Mouse (Mus musculus) forebrain, embryonic 13.5 days (tissue): ENCODE data around the gene Catsperd. TPM values are rescaled to one million over a fixed set of nuclear protein-coding genes. Genes with fewer than 3 reads are reported as not detected.

Experiments
- ATAC-seq: fragments of 200-750 bp; cut with Nextera tagmentation; 2 replicates; pipeline ENCODE4 v1.8.0; 2017
- H3K27ac ChIP-seq: fragments of 300-500 bp; sonication (generic); 2 replicates; pipeline ENCODE4 v1.5.1; 2015; ENCODE audit warnings: inconsistent platforms, mild to moderate bottlenecking, moderate library complexity
- H3K27me3 ChIP-seq: fragments of 300-500 bp; sonication (generic); 2 replicates; pipeline ENCODE4 v1.6.1; 2015; ENCODE audit warnings: mild to moderate bottlenecking, inconsistent platforms
- H3K36me3 ChIP-seq: fragments of 300-500 bp; sonication (generic); 2 replicates; pipeline ENCODE4 v1.6.1; 2015; ENCODE audit warnings: mild to moderate bottlenecking, inconsistent platforms; ENCODE audit not compliant: poor library complexity, severe bottlenecking
- H3K4me1 ChIP-seq: fragments of 300-500 bp; sonication (generic); 2 replicates; pipeline ENCODE4 v1.6.1; 2015; ENCODE audit warnings: inconsistent platforms
- H3K4me2 ChIP-seq: fragments of 300-500 bp; sonication (generic); 2 replicates; pipeline ENCODE4 v1.6.1; 2015; ENCODE audit warnings: inconsistent platforms, mild to moderate bottlenecking, moderate library complexity
- H3K4me3 ChIP-seq: fragments of 300-500 bp; sonication (generic); 2 replicates; pipeline ENCODE4 v1.5.1; 2015; ENCODE audit warnings: mild to moderate bottlenecking, inconsistent platforms
- H3K9ac ChIP-seq: fragments of 300-500 bp; sonication (generic); 2 replicates; pipeline ENCODE4 v1.6.1; 2015; ENCODE audit warnings: mild to moderate bottlenecking, inconsistent platforms
- H3K9me3 ChIP-seq: fragments of 300-500 bp; sonication (generic); replicated peaks from 2 replicates; pipeline ENCODE4 v1.6.1; 2016; ENCODE audit warnings: inconsistent platforms
- WGBS: fragments of 180-500 bp; shearing (Covaris S2); methylation state at CpG from one replicate; pipeline ENCODE4 v1.1.7; 2015; 5-methylcytosine and 5-hydroxymethylcytosine counted together
- polyA plus RNA-seq: library from polyadenylated mRNA; unstranded; fragments of >200 nt; fragmentation: Nextera tagmentation; extraction: Ambion mirVana; gene quantifications from 2 replicates; pipeline ENCODE4 v1.2.1, GENCODE M21; 2015

Gene Catsperd
- polyA plus RNA-seq, 1 experiment from 2014 or later = 0.70 TPM

DNA sequence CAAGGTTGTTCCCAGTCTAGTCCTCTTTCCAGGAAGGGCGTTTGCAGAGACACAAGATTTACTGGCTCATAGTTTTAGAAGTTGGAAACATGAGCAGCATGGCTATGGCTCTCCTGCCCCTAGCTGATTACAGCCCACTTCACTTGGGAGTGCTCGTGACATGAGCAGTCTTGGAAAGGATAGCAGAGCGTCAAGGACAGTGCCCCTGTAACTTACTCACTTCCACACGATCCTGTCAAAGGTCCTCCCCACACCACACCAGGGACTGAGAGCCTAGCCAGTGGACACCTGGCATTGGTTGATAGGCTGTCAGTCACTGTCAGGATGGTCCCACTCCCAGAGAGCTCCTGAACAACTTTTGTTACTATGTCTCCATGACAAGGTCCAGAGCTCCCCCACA, 75.1 kb downstream of the Catsperd start:
- Histone ChIP-seq H3K36me3 (peaks cover 97% of the 10 kb centered on the region), H3K9ac (no peak overlapping the region), H3K4me3 (no peak overlapping the region), H3K27me3 (no peaks in the 10 kb centered on the region), H3K4me1 (no peaks in the 10 kb centered on the region), H3K4me2 (no peak overlapping the region), H3K27ac (no peak overlapping the region), H3K9me3 (no peaks in the 10 kb centered on the region)
- ATAC-seq = no peak
- 96% methylated on average over 4 of the region's 4 CpGs for WGBS

- Histone ChIP-seq H3K27ac (no peak overlapping the region), H3K4me2 (no peak overlapping the region), H3K9me3 (no peaks in the 10 kb centered on the region), H3K27me3 (no peaks in the 10 kb centered on the region), H3K9ac (no peak overlapping the region), H3K4me3 (no peak overlapping the region), H3K36me3 (peaks cover 97% of the 10 kb centered on the region), H3K4me1 (no peaks in the 10 kb centered on the region)
- WGBS = 94% methylated on average over 1 of the region's 1 CpGs
- ATAC-seq = no peak
Observed at GRCm38 (mm10) chr17:56706515-56706914, 78.6 kb downstream of the Catsperd start.

- WGBS = 80% methylated on average over 4 of the region's 4 CpGs
Observed at GRCm38 (mm10) chr17:56708692-56709091, 80.7 kb downstream of the Catsperd start.

DNA sequence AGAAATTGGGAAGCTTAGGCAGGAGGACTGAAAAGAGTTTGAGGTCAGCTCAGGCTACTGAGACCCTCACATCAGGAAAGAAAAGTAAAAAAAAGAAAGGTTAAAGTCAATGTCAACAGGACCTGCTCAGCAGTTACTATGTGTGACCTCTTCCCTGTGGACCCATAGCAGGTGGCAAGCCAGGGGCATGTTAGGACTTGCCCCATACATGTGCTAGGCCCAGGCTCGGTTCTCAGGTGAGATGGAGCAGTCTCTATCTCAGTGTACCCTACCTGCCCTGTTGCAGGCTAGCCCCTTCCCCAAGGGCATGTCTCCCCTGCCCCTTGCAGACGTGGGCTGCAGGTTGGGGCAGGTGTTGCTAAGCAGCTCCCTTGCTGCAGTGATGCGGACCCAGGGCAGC, 81.8 kb downstream of the Catsperd start:
- Histone ChIP-seq H3K4me2 (no peak overlapping the region), H3K4me3 (no peak overlapping the region), H3K9ac (no peak overlapping the region), H3K27me3 (no peaks in the 10 kb centered on the region), H3K9me3 (no peaks in the 10 kb centered on the region), H3K36me3 (peaks cover 83% of the 10 kb centered on the region), H3K27ac (no peak overlapping the region), H3K4me1 (no peaks in the 10 kb centered on the region)
- no peak for ATAC-seq
- 94% methylated on average over 3 of the region's 3 CpGs for WGBS

More at GRCm38 (mm10) chr17:56708692-56709091, 80.7 kb downstream of the Catsperd start:
- H3K4me1 ChIP-seq = no peaks in the 10 kb centered on the region
- no peaks in the 10 kb centered on the region for H3K9me3 ChIP-seq
- H3K27ac ChIP-seq = no peak overlapping the region
- no peak overlapping the region for H3K4me2 ChIP-seq
- no peaks in the 10 kb centered on the region for H3K27me3 ChIP-seq
- no peak overlapping the region for H3K9ac ChIP-seq
- no peak for ATAC-seq
- peaks cover 93% of the 10 kb centered on the region for H3K36me3 ChIP-seq
- no peak overlapping the region for H3K4me3 ChIP-seq

Other genes starting within 250 kb of the Catsperd start
- 276 and 292 TPM in 2 replicates for gene Ptprs, start 151.7 kb upstream of the Catsperd start, polyA plus RNA-seq
- gene Znrf4, start 115.7 kb upstream of the Catsperd start, polyA plus RNA-seq = 0.14 TPM in 1 of 2 replicates, not detected in the other
- 1.2 and 1.7 TPM in 2 replicates for gene Gm20219, start 73.8 kb upstream of the Catsperd start, polyA plus RNA-seq
- 77.9 and 84.3 TPM in 2 replicates for gene Safb2, start 43.6 kb upstream of the Catsperd start, polyA plus RNA-seq
- gene Safb, start 43.3 kb upstream of the Catsperd start, polyA plus RNA-seq = 126 and 135 TPM in 2 replicates
- gene 2410015M20Rik, start 18.4 kb upstream of the Catsperd start, polyA plus RNA-seq = 212 and 224 TPM in 2 replicates
- 1,314 and 1,523 TPM in 2 replicates for gene Rpl36, start 14.7 kb upstream of the Catsperd start, polyA plus RNA-seq
- 41.2 and 47.1 TPM in 2 replicates for gene Lonp1, start 1.3 kb upstream of the Catsperd start, polyA plus RNA-seq
- 112 and 123 TPM in 2 replicates for gene Ranbp3, start 45.2 kb downstream of the Catsperd start, polyA plus RNA-seq
- gene Ndufa11, start 89.6 kb downstream of the Catsperd start, polyA plus RNA-seq = 433 and 459 TPM in 2 replicates
- 14.0 and 16.7 TPM in 2 replicates for gene Vmac, start 89.9 kb downstream of the Catsperd start, polyA plus RNA-seq
- 1.7 TPM in 2 replicates for gene Nrtn, start 129.4 kb downstream of the Catsperd start, polyA plus RNA-seq
- 50.0 and 56.9 TPM in 2 replicates for gene Dus3l, start 136.6 kb downstream of the Catsperd start, polyA plus RNA-seq
- gene Prr22, start 142.1 kb downstream of the Catsperd start, polyA plus RNA-seq = 1.2 and 1.3 TPM in 2 replicates
- gene Rfx2, start 202.9 kb downstream of the Catsperd start, polyA plus RNA-seq = 5.8 and 6.9 TPM in 2 replicates
- not detected in 2 replicates for gene Acsbg2, start 246.3 kb downstream of the Catsperd start, polyA plus RNA-seq
- 0.33 and 0.45 TPM in 2 replicates for gene 1700061G19Rik, start 247.3 kb downstream of the Catsperd start, polyA plus RNA-seq